Mouse (Mus musculus) G1E (cell line): ENCODE results near the gene Arhgap23. TPM values are rescaled to one million over a fixed set of nuclear protein-coding genes. Genes with fewer than 3 reads are reported as not detected.

ENCODE experiments used
- ATAC-seq: 2 replicates; pipeline ENCODE4 v1.8.0; 2016; ENCODE audit warnings: mild to moderate bottlenecking; ENCODE audit not compliant: insufficient number of reproducible peaks, poor library complexity, low FRiP score, severe bottlenecking; ENCODE audit errors: extremely low read depth
- DNase-seq: peaks from one replicate; pipeline ENCODE4 v3.0.0; 2012; ENCODE audit warnings: low spot score
- H3K27me3 ChIP-seq: 2 replicates; pipeline ENCODE4 v1.6.1; 2012; ENCODE audit warnings: mild to moderate bottlenecking, low read length, inconsistent platforms; ENCODE audit not compliant: insufficient read depth
- H3K36me3 ChIP-seq: replicated peaks from 2 replicates; pipeline ENCODE3; 2012; ENCODE audit warnings: mild to moderate bottlenecking, inconsistent platforms
- H3K4me1 ChIP-seq: 2 replicates; pipeline ENCODE4 v1.6.1; 2012; ENCODE audit warnings: low read depth, low read length, inconsistent platforms, mixed read lengths; ENCODE audit not compliant: insufficient read depth
- H3K4me3 ChIP-seq: 2 replicates; pipeline ENCODE4 v1.5.1; 2012; ENCODE audit warnings: low read depth, mild to moderate bottlenecking, inconsistent platforms, low read length, moderate library complexity, mixed read lengths
- H3K9me3 ChIP-seq: replicated peaks from 2 replicates; pipeline ENCODE4 v1.6.1; 2012; ENCODE audit warnings: inconsistent platforms
- CTCF ChIP-seq: IDR thresholded peaks from 2 replicates; pipeline ENCODE4 v1.5.1; 2012; ENCODE audit warnings: low read depth, low read length, inconsistent platforms, mixed read lengths
- GATA1 ChIP-seq: IDR thresholded peaks from 2 replicates; pipeline ENCODE4 v1.6.1; 2012; ENCODE audit warnings: borderline replicate concordance, low read length, inconsistent platforms, mixed read lengths
- GATA2 ChIP-seq: IDR thresholded peaks from 2 replicates; pipeline ENCODE4 v1.6.1; 2012; ENCODE audit warnings: low read depth, low read length, inconsistent platforms, borderline replicate concordance
- POLR2AphosphoS5 ChIP-seq: IDR thresholded peaks from 2 replicates; pipeline ENCODE4 v1.6.1; 2012; ENCODE audit warnings: low read depth, low read length, inconsistent platforms; ENCODE audit not compliant: insufficient replicate concordance
- TAL1 ChIP-seq: conservative IDR thresholded peaks from 2 replicates; pipeline ENCODE4 v1.6.1; 2012; ENCODE audit warnings: low read depth, low read length, inconsistent platforms, mixed read lengths
- polyA plus RNA-seq: library from polyadenylated mRNA; stranded (reverse); fragments of >175 nt; gene quantifications from 2 replicates; pipeline ENCODE4 v1.2.3, GENCODE M21; 2012
- total RNA-seq, 2 experiments: library from RNA; stranded (forward) in 1 of 2; stranded (reverse) in 1 of 2; fragments of 200-1000 nt in 1 of 2; fragments of >200 nt in 1 of 2; fragmentation: Nextera tagmentation in 1 of 2; gene quantifications; 2 replicates each; pipeline ENCODE4 v1.2.3; 2014 to 2017

Gene Arhgap23
- total and polyA plus RNA-seq, 3 experiments: 2.4 to 18.6 (median 17.9) TPM

DNA sequence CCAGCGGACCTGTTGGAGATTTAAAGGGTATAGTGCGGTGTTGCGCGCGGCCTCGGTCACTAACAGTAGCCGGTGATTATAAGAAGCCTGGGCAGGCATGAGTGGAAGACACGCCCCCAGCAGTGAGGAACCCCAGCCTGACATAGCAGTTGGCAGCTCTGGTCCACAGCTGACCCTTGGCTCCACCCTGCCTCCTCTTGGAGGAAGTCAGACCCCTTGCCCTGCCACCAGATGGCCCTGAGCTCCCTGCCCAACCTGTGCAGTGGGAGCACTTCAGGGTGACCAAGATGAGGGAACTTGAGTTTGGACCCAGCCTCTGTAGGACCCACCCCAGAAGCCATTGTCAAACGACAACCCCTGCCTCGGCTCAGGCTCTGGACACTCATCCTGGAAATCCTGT is 76.3 kb downstream of the Arhgap23 start:
- ATAC-seq: no peak
- H3K4me3 ChIP-seq: no peak overlapping the region
- H3K36me3 ChIP-seq: peaks cover 68% of the 10 kb centered on the region
- no peaks in the 10 kb centered on the region for H3K27me3 ChIP-seq
- TF ChIP-seq TAL1: no peak
- TF ChIP-seq POLR2AphosphoS5: no peak
- no peak for TF ChIP-seq GATA1
- TF ChIP-seq CTCF: no peak
- TF ChIP-seq GATA2: no peak
- peaks cover 8% of the 10 kb centered on the region for H3K4me1 ChIP-seq
- no peaks in the 10 kb centered on the region for H3K9me3 ChIP-seq
- no peak for DNase-seq

GRCm38 (mm10) chr11:97492836-97493235 is 77.5 kb downstream of the Arhgap23 start:
- ATAC-seq (no peak), DNase-seq (no peak)
- TF ChIP-seq GATA1 (no peak), GATA2 (no peak), POLR2AphosphoS5 (no peak), TAL1 (no peak), CTCF (no peak)
- Histone ChIP-seq H3K27me3 (no peaks in the 10 kb centered on the region), H3K36me3 (peaks cover 65% of the 10 kb centered on the region), H3K9me3 (no peaks in the 10 kb centered on the region), H3K4me3 (no peak overlapping the region), H3K4me1 (peaks cover 8% of the 10 kb centered on the region)

DNA sequence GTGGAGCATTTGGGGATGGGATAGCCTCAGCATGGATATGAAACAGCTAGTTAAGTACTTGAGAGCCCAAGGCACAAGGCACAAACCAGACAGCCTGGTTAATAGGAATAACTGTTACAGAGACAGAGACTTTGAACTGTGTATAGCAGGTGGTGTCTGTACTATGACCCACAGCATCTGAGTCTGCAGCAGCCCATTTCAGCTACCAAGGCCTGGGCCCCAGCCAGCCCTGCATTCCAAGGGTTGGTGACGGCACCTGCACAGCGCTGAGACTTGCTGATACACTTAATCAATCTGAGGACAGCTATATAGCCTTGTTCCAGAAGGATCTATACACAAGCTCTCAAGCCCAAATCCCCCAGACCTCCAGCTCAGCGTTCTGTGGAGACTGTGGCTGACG is 82.2 kb downstream of the Arhgap23 start:
- H3K36me3 ChIP-seq: peaks cover 57% of the 10 kb centered on the region
- no peak overlapping the region for H3K4me3 ChIP-seq
- TF ChIP-seq GATA1: no peak
- no peak for TF ChIP-seq POLR2AphosphoS5
- no peak for TF ChIP-seq TAL1
- no peak for TF ChIP-seq CTCF
- TF ChIP-seq GATA2: no peak
- no peak for ATAC-seq
- H3K9me3 ChIP-seq: peaks cover 10% of the 10 kb centered on the region
- H3K4me1 ChIP-seq: no peaks in the 10 kb centered on the region
- no peak for DNase-seq
- H3K27me3 ChIP-seq: no peaks in the 10 kb centered on the region; the same call in 1 of the 2 replicates

DNA sequence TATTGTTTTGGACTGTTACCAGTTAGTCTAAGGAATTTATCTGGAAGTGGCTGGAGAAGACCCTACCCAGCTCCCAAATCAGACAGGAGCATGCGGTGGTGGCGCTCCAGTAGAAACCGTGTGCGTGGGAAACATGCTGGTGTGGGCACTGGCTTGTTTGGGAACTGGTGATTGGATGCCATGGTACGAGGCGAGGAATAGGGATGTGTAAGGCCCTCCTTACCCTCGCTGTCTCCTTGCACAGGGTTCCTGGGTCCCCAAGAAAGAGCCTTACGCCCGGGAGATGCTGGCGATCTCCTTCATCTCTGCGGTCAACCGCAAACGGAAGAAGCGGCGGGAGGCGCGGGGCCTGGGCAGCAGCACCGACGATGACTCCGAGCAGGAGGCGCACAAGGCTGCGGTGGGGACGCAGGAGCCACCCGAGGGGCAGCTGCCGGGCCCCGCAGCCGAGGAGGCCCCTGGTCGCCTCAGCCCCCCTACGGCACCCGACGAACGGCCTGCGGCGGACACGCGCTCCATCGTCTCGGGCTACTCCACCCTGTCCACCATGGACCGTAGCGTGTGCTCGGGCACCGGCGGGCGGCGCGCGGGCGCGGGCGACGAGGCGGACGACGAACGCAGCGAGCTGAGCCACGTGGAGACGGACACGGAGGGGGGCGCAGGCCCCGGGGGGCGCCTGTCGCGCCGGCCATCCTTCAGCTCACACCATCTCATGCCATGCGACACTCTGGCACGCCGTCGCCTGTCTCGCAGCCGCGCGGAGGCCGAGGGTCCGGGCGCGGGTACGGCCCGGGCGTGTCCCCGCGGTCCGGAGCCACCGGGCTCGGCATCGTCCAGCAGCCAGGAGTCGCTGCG is 84.8 kb downstream of the Arhgap23 start, which contains the start of gene 4933428G20Rik:
Gene 4933428G20Rik, minus strand, starts transcription at position 476 of the 855 bp plus-strand sequence.
- TF ChIP-seq GATA2 (no peak), POLR2AphosphoS5 (no peak), TAL1 (no peak), CTCF (no peak), GATA1 (no peak)
- DNase-seq (no peak), ATAC-seq (no peak)
- Histone ChIP-seq H3K27me3 (no peaks in the 10 kb centered on the region; the same call in 1 of the 2 replicates), H3K4me1 (no peaks in the 10 kb centered on the region), H3K36me3 (peaks cover 47% of the 10 kb centered on the region), H3K9me3 (peaks cover 10% of the 10 kb centered on the region), H3K4me3 (no peak within 1 kb of the TSS)

GRCm38 (mm10) chr11:97500720-97501448 is 85.6 kb downstream of the Arhgap23 start:
- ATAC-seq (no peak), DNase-seq (no peak)

More at GRCm38 (mm10) chr11:97500720-97501448, 85.6 kb downstream of the Arhgap23 start:
- Histone ChIP-seq H3K9me3 (peaks cover 10% of the 10 kb centered on the region), H3K4me3 (no peak overlapping the region), H3K36me3 (peaks cover 45% of the 10 kb centered on the region), H3K4me1 (no peaks in the 10 kb centered on the region), H3K27me3 (no peaks in the 10 kb centered on the region; the same call in 1 of the 2 replicates)
- TF ChIP-seq CTCF (no peak), GATA2 (no peak), POLR2AphosphoS5 (no peak), GATA1 (no peak), TAL1 (no peak)
